ENCODE assay signal across 14 mouse cellular contexts in genomic region chr4:95133815-95134214, GRCm38 (mm10).
DNase-seq lines count a peak whose midpoint lies in the region; ATAC-seq and TF ChIP-seq lines count a peak whose summit lies in the region.
"Had no signal": no experiment of that assay in that cellular context is flagged by ENCODE, and none has a peak within 500 bp of the region (broad histone marks: within the 10 kb centered on the region; RNA-seq: fewer than 3 reads in every experiment).

No protein-coding gene starts in this region.

- peak; percentile 50; the same call in 1 of the 2 replicates for ATAC-seq in lung, embryonic 14.5 days (ENCODE audit: insufficient read depth)
- no peak for ATAC-seq in lung, postnatal 0 days
- ATAC-seq in intestine, embryonic 15.5 days = peak; percentile 81
- peak; percentile 80; the same call in 1 of the 2 replicates for ATAC-seq in kidney, embryonic 16.5 days (ENCODE audit: low FRiP score, low TSS enrichment)
- ATAC-seq in stomach, embryonic 14.5 days (ENCODE audit: insufficient number of reproducible peaks, insufficient read depth, low FRiP score, low read depth) = peak; percentile 83
- ATAC-seq in forebrain, postnatal 0 days = no peak
- ATAC-seq: midbrain, embryonic 16.5 days had no signal

- no peaks in the 10 kb centered on the region for H3K9me3 ChIP-seq in lung, embryonic 14.5 days (ENCODE audit: low read depth, low read length)
- no peaks in the 10 kb centered on the region for H3K9me3 ChIP-seq in lung, postnatal 0 days (ENCODE audit: low read length)
- no peaks in the 10 kb centered on the region for H3K9me3 ChIP-seq in intestine, embryonic 15.5 days
- H3K9me3 ChIP-seq in kidney, embryonic 16.5 days (ENCODE audit: low read length) = no peaks in the 10 kb centered on the region
- no peaks in the 10 kb centered on the region for H3K9me3 ChIP-seq in stomach, embryonic 14.5 days (ENCODE audit: control insufficient read depth, low read depth, low read length)
- no peaks in the 10 kb centered on the region for H3K9me3 ChIP-seq in forebrain, postnatal 0 days (ENCODE audit: low read length)
- H3K9me3 ChIP-seq: hindbrain, embryonic 15.5 days had no signal

- H3K9ac ChIP-seq in lung, embryonic 14.5 days = no peak overlapping the region
- H3K9ac ChIP-seq in lung, postnatal 0 days (replicated peaks; ENCODE audit: low read depth) = no peak overlapping the region
- H3K9ac ChIP-seq in intestine, embryonic 15.5 days = no peak overlapping the region
- H3K9ac ChIP-seq in kidney, embryonic 16.5 days (replicated peaks; ENCODE audit: low read length) = no peak overlapping the region
- no peak overlapping the region for H3K9ac ChIP-seq in stomach, embryonic 14.5 days (replicated peaks; ENCODE audit: low read depth, low read length)
- no peak overlapping the region for H3K9ac ChIP-seq in forebrain, postnatal 0 days
- H3K9ac ChIP-seq: hindbrain, embryonic 15.5 days had no signal

- no peak overlapping the region for H3K4me3 ChIP-seq in lung, embryonic 14.5 days (ENCODE audit: low read depth, low read length)
- no peak overlapping the region for H3K4me3 ChIP-seq in lung, postnatal 0 days (ENCODE audit: low read depth, low read length)
- H3K4me3 ChIP-seq in intestine, embryonic 15.5 days (replicated peaks) = no peak overlapping the region
- H3K4me3 ChIP-seq in kidney, embryonic 16.5 days (ENCODE audit: low read length) = no peak overlapping the region
- no peak overlapping the region for H3K4me3 ChIP-seq in stomach, embryonic 14.5 days (ENCODE audit: low read depth, low read length)
- no peak overlapping the region for H3K4me3 ChIP-seq in forebrain, postnatal 0 days (ENCODE audit: low read depth, low read length)
- H3K4me3 ChIP-seq: hindbrain, embryonic 15.5 days had no signal

- no peak overlapping the region for H3K4me2 ChIP-seq in lung, embryonic 14.5 days
- H3K4me2 ChIP-seq in lung, postnatal 0 days (replicated peaks; ENCODE audit: low read depth, low read length) = no peak overlapping the region
- H3K4me2 ChIP-seq in intestine, embryonic 15.5 days (replicated peaks) = no peak overlapping the region
- no peak overlapping the region for H3K4me2 ChIP-seq in kidney, embryonic 16.5 days (replicated peaks; ENCODE audit: low read depth, low read length)
- no peak overlapping the region for H3K4me2 ChIP-seq in stomach, embryonic 14.5 days (replicated peaks; ENCODE audit: low read depth, low read length)
- H3K4me2 ChIP-seq in forebrain, postnatal 0 days (ENCODE audit: low read depth) = no peak overlapping the region
- H3K4me2 ChIP-seq: hindbrain, embryonic 15.5 days had no signal

- H3K27ac ChIP-seq in lung, embryonic 14.5 days (ENCODE audit: low read depth) = peak overlapping the region; percentile 26
- H3K27ac ChIP-seq in lung, postnatal 0 days (ENCODE audit: low read length) = no peak overlapping the region
- H3K27ac ChIP-seq in intestine, embryonic 15.5 days = no peak overlapping the region
- peak overlapping the region; percentile 43; the same call in 1 of the 2 replicates for H3K27ac ChIP-seq in kidney, embryonic 16.5 days (ENCODE audit: low read length)
- H3K27ac ChIP-seq in stomach, embryonic 14.5 days (ENCODE audit: low read length) = no peak overlapping the region
- H3K27ac ChIP-seq in forebrain, postnatal 0 days (ENCODE audit: low read depth, low read length) = no peak overlapping the region
- H3K27ac ChIP-seq: hindbrain, embryonic 15.5 days; macrophage had no signal

- TF ChIP-seq CTCF in lung, embryonic 14.5 days (IDR thresholded peaks at IDR 0.05; ENCODE audit: low read depth) = no peak
- no peak for TF ChIP-seq CTCF in lung, postnatal 0 days (IDR thresholded peaks at IDR 0.05)
- TF ChIP-seq CTCF in forebrain, postnatal 0 days (IDR thresholded peaks at IDR 0.05; ENCODE audit: low read depth) = no peak

- DNase-seq in lung, embryonic 14.5 days = no peak
- DNase-seq in lung, postnatal 0 days (ENCODE audit: low spot score) = no peak
- DNase-seq in forebrain, postnatal 0 days = no peak
- no peak for DNase-seq in cerebellum, postnatal 36 days
- DNase-seq in spleen, postnatal 36 days (ENCODE audit: low spot score in 2 of 2) = no peak
- DNase-seq: adrenal gland, postnatal 25 days; cerebellum, adult 11-12 months; gastrocnemius, postnatal 25 days had no signal

- WGBS in lung, embryonic 14.5 days = 26% methylated on average over 3 of the region's 3 CpGs
- WGBS in lung, postnatal 0 days = 30% methylated on average over 3 of the region's 3 CpGs
- 26% methylated on average over 3 of the region's 3 CpGs for WGBS in intestine, embryonic 15.5 days
- WGBS in kidney, embryonic 16.5 days = 11% methylated on average over 3 of the region's 3 CpGs
- WGBS in stomach, embryonic 14.5 days = 39% methylated on average over 3 of the region's 3 CpGs
- WGBS in forebrain, postnatal 0 days = 25% methylated on average over 3 of the region's 3 CpGs

- H3K4me1 ChIP-seq in lung, embryonic 14.5 days (ENCODE audit: insufficient read depth) = no peaks in the 10 kb centered on the region; the same call in 1 of the 2 replicates
- no peaks in the 10 kb centered on the region for H3K4me1 ChIP-seq in lung, postnatal 0 days (ENCODE audit: insufficient read depth, low read depth, low read length)
- H3K4me1 ChIP-seq in intestine, embryonic 15.5 days (replicated peaks) = peaks cover 5% of the 10 kb centered on the region; the same call in 1 of the 2 replicates
- peaks cover 26% of the 10 kb centered on the region for H3K4me1 ChIP-seq in kidney, embryonic 16.5 days (ENCODE audit: insufficient read depth, low read length)
- 0 out of 2 replicates have a peak, but pooled peaks cover 3% of the 10 kb centered on the region for H3K4me1 ChIP-seq in stomach, embryonic 14.5 days (ENCODE audit: control insufficient read depth, insufficient read depth, low read length)
- no peaks in the 10 kb centered on the region for H3K4me1 ChIP-seq in forebrain, postnatal 0 days (ENCODE audit: insufficient read depth)

- H3K36me3 ChIP-seq in lung, embryonic 14.5 days (ENCODE audit: insufficient read depth) = no peaks in the 10 kb centered on the region
- no peaks in the 10 kb centered on the region for H3K36me3 ChIP-seq in lung, postnatal 0 days (ENCODE audit: insufficient read depth, low read length)
- no peaks in the 10 kb centered on the region for H3K36me3 ChIP-seq in intestine, embryonic 15.5 days
- H3K36me3 ChIP-seq in kidney, embryonic 16.5 days (ENCODE audit: insufficient read depth, low read length) = no peaks in the 10 kb centered on the region
- no peaks in the 10 kb centered on the region for H3K36me3 ChIP-seq in stomach, embryonic 14.5 days (ENCODE audit: control insufficient read depth, insufficient read depth, low read length)
- no peaks in the 10 kb centered on the region for H3K36me3 ChIP-seq in forebrain, postnatal 0 days (ENCODE audit: insufficient read depth)
- H3K36me3 ChIP-seq: hindbrain, embryonic 15.5 days had no signal

- no peaks in the 10 kb centered on the region for H3K27me3 ChIP-seq in lung, embryonic 14.5 days (ENCODE audit: insufficient read depth, low read length)
- no peaks in the 10 kb centered on the region for H3K27me3 ChIP-seq in lung, postnatal 0 days (replicated peaks; ENCODE audit: insufficient read depth, low read length)
- no peaks in the 10 kb centered on the region for H3K27me3 ChIP-seq in intestine, embryonic 15.5 days (replicated peaks)
- H3K27me3 ChIP-seq in kidney, embryonic 16.5 days (ENCODE audit: insufficient read depth, low read length) = no peaks in the 10 kb centered on the region
- no peaks in the 10 kb centered on the region for H3K27me3 ChIP-seq in stomach, embryonic 14.5 days (ENCODE audit: control insufficient read depth, insufficient read depth, low read length)
- H3K27me3 ChIP-seq in forebrain, postnatal 0 days (ENCODE audit: insufficient read depth, low read length) = no peaks in the 10 kb centered on the region
- H3K27me3 ChIP-seq: hindbrain, embryonic 15.5 days had no signal

- TF ChIP-seq EP300 in lung, postnatal 0 days (IDR thresholded peaks at IDR 0.05) = no peak

Comparison
In these comparisons a context has a peak if more than half of its experiments do, and no peak if none do; other contexts are left out.
1. ATAC-seq: peak in lung, embryonic 14.5 days (single experiment), intestine, embryonic 15.5 days (single experiment), kidney, embryonic 16.5 days (single experiment) and stomach, embryonic 14.5 days (single experiment); none in lung, postnatal 0 days (single experiment) and forebrain, postnatal 0 days (single experiment).
2. H3K27ac ChIP-seq: peak in lung, embryonic 14.5 days (single experiment) and kidney, embryonic 16.5 days (single experiment); none in lung, postnatal 0 days (single experiment), intestine, embryonic 15.5 days (single experiment), stomach, embryonic 14.5 days (single experiment) and forebrain, postnatal 0 days (single experiment).